Mouse (Mus musculus) ovary, postnatal 10 days (tissue): Measurements from ENCODE around the gene P3h3.
"Not testable (repeated sequence)": the region's sequence is repeated elsewhere in the genome, so short reads cannot be mapped to it uniquely, and the experiment has no call there.

Source experiments
- DNase-seq: peaks from one replicate; pipeline ENCODE4 v3.0.0; 2022; ENCODE audit warnings: low spot score

Gene P3h3

DNA sequence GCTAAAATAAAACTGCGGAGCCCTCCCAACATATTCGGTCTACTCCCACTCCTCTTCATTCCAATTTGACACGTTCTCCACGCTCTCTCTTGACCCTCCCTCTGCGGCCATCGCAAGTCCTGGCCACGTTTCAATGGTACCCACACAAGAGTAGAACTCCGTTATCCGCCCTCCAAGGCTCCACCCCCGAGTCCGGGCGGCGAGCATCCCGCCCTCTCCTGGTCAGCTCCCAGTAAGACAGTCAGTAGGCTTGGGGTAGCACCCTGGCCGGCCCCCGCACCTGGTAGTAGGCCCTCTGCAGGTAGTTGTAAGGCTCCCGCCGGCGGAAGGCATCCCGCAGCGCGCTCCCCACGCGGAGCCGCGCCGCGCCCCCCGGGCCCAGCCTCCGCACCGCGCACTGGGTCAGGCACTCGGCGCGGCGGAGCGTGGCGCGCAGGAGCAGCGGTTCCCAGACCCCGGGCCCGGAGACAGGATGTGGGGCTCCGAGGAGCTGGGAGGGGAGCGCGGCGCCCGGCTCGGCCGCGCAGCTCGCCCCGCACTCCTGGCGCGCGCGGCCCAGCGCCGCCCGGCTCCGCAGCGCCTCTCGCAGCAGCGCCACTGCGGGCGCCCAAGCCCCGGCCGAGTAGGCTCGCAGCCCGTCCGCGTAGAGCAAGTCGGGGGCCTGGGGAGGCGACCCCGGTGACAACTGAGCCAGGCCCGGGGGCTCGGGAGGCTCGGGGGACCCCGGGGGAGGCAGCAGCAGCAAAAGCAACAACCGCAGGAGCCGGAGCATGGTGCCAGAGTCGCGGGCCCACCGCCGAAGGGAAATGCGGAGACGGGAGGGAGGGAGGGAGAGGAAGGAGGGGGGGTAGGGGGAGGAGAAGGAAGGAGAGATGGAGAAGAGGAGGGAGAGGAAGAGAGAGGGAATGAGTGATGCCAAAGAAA lies at the start of gene P3h3:
Gene P3h3 (minus strand): TSS at position 837 of the 924 bp plus-strand sequence.
- DNase-seq = peak; percentile 56

DNA sequence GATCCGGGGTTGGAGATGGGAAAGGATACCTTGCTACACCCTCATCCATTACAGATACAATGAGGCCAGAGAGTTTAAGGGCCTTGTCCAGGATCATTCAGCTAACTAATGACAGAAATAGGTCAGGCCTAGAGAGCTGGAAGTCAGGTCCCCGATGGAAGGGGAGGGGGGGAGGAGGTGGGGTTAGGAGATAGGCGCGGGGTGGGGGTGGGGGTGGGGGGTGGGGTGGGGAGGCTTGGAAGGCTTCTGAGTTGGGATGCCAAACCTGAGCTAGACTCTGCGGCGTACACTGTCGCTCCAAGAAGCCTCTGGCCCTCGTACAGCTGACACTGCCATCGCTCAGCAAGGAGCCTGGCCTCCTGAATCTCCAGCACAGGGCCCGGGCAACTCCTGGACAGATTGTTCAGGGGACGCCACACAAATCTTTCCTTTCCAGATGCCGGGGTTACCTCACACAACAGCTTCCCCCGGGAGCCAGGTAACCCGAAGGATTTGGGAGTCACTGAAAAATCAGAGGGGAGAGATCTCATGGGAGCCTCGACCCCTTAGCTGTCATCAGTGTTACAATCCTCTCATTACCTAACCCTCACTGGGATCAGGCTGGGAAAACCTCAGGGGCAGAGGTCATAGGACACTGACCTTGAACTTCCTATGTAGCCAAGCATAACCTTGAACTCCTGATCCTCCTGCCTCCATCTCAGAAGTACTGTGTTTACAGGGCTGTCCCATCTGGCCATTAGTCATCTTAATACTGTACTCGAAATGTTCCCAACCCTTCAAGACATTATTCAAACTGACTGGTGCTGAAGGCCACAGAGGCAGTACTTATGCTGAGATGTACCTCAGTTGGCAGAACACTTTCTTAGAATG lies 47.7 kb upstream of the P3h3 start:
- no peak for DNase-seq

DNA sequence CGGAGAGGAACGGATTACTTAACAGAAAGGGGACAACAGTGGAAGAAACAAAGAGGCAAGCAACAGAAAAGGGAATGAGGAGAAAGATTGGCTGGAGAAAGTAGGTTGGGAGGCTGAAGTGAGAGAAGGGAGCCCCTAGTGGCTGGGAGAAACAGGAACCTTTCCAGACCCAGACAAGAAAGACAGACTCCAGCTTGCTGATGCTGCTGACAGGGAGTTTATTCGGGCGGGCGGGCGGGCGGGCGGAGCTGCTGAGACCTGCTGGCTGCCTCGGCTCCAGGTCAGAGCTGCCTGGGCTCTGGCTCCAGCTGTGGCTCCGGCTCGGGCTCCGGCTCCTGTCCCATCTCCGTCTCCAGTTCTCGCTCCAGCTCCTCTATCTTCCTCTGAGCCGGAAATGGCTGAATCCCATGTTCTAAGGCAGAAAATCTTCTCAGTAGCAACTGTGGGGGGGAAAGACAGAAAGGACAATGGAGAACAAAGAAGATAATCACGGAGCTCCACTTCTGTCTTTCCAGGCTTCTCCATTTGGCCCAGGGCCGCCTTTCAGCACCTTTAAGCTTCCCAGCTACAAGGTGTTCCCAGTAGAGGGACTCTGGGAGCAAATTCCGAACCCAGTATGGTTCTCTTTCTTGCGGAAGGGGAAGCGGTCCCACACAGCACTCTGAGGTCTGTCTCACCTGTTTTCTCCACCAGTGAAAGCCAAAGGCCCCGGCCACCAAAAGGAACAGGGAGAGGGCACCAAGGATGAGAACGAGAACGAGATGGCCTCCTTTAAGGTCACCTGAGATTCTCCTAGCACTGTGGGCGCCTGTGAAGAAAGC lies 46.8 kb upstream of the P3h3 start:
- DNase-seq = no peak

DNA sequence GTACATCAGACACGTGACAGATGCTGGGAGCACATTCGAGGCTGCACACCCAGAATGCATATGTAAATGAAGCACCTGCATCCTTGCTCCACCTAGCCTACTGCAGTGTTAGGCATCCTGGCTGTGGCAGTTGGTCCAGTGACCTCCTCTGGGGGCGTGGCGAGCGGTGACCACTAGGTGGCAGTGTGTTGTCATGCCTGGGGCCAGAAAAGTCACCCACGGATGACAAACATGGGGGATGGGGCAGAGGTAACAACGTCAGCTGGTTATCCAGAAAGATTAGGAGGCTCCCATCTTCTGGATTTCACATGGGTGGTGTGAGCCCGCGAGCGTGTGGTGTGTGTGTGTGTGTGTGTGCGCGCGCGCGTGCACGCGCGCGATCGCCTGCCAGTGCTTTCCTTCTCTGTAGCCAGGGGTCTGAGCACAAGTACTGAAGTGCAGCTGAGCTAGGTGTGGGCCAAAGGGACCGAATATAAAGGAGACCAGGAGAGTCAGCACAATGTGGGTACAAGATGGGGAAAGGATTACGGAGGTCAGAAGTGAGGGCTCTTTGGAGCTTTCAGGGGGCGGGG lies 46.1 kb upstream of the P3h3 start:
- peak; percentile 96 for DNase-seq

DNA sequence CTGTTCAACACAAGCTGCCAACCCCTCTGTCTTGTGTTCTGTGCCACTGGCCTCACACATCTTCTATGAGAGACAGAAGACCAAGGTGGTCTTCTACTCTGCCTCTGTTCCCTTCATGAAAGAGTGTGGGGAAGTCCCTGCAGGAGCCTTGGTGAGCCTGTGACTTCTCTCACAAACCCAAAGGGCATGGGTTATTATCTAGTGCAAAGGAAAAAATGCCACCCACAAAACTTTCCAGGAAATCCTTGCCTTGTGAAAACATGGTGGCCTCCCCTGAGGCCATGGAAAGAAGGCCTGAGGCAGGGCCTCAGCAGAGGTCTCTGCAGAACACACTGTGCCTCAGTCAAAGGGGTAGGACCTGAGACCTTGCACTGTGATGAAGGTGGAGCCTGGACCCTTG lies 44.3 kb upstream of the P3h3 start:
- DNase-seq = no peak

DNA sequence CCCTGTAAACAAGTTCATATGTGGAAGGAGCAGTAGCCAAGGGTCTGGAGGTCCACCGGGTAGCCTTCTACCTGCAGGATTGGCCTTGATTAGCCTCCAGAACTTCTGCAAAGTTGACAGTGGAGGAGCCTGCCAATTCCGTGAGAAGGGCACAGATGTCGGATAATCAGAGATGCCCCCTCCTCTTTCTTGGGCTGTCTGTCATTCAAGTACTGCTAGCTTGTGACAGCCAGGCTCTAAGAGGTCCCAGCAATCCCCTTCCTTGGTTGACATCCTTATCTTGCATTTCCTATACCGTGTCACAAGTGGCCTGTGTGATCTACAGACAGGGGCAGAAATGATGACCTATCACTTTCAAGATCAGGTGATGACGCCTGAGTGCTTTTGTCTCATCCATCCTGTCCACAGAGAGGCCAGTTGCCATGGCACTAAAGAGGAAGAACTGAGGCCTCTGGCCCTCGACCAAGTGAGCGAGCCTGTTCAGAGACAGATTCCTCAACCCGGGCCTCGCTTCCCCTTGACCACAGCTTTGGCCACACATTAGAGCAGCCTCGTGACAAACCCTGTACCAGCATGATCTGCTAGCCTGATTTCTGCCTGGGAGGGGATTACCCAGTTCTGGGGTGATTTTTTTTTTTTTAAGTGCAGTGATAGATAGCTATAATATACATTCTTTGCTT lies 43.4 kb upstream of the P3h3 start:
- DNase-seq = no peak

DNA sequence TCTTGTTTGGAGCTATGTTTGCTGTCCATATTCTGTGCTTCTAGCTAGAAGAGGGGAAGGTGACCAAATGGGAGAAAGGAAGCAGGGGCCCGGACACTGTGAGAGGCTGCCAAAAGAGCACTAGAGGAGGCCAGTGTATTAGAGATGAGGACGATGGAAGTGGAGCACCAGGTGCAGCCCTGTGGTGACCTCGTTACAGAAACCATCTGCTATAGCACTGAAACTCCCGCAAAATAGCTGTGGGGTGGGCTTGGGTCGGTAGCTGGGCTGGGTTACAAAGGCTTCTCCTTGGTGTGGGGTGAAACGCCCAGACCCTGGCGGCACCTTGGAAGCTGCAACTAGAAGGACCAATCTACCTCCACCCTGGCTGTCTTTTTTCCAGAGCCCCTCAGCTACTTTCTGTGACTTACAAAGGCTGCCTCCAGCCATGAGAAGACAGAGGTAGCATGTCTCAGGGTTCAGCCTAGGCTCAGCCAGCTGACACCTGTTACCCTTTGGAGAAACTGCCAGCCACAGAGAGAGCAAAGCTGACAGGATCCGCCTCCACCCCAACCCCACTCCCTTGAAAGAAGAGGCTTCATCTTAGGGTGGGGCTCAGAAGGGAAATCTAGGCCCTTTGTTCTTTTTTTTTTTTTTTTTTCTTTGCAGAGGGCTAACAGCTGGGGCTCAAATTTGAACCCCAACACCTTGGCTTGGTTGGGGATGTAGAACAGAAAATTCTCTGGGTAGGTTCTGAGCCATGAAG lies 42.7 kb upstream of the P3h3 start:
- DNase-seq = no peak

DNA sequence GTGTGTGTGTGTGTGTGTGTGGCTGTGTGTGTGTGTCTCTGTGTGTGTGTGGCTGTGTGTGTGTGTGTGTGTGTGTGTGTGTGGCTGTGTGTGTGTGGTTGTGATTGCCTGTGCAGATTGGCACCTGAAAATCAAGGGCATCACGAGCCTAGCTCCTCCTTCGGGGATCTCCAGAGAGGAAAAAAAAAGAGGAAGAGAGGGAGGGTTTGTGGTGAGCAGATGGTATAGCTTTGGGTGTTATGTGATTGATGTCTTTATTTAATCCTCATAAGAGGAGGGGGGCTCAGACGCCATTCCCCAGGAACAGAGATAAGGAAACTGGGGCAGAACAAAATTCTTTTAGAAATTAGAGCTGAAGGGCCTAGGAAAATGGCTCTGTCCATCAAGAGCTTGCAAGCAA lies 40.8 kb upstream of the P3h3 start:
- no peak for DNase-seq

DNA sequence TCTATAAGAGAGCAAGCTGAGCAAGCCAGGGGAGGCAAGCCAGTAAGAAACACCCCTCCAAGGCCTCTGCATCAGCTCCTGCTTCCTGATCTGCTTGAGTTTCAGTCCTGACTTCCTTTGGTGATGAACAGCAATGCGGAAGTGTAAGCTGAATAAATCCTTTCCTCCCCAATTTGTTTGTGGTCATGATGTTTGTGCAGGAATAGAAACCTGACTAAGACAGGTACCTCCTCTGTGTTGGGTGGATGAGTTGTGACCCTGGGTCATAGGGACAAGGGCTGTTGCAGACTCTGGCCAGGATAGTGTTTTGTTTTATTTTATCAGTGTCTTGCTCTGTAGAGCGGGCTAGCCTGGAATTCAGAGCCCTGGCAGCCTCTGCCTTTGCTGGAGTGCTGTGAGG lies 36.6 kb upstream of the P3h3 start:
- DNase-seq = not testable (repeated sequence)

DNA sequence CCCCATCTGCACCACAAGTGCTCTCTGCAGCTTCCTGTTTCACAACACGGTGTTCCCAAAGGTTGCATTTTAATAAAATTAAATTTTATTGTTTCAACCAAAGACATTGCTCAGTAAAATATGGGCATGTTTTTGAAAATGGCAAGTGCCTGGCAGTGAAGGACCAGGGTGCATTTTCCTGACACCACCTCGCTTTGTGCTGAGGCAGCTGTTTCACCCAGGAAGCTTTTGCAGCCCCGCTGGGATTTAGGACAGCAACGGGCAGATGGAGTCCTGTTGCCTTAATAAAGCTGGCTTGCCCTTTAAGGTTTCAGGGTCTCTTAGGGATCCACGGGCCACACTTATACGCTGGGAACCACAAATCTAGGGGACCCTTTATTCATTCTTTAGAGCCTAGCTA lies 33.4 kb upstream of the P3h3 start:
- no peak for DNase-seq

DNA sequence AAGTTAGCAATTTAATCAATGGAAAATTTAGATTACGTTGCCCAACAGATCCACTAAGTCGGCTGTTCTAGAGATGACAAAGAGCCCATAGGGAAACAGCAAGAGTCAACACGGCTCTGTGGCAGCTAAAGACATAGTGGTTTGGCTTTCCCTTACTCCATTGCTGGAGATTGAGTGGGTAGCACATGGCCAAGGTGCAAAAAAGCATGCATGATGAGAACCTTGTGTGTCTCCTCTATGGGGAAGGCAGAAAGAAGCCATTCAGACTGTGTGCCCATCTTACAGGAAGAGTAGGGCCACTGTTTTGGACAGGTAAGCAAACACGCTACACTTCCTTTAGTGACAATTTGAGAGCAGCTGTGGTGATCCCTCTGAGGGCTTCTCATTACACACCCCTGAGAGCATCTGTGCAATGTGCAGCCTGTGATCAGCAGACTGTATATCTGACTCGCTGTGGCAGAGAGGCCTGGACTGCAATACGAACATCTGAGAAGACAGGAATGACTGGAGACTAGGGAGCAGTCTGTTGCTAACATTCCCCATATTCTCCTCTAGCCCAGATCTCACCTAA lies 31.1 kb upstream of the P3h3 start:
- no peak for DNase-seq

DNA sequence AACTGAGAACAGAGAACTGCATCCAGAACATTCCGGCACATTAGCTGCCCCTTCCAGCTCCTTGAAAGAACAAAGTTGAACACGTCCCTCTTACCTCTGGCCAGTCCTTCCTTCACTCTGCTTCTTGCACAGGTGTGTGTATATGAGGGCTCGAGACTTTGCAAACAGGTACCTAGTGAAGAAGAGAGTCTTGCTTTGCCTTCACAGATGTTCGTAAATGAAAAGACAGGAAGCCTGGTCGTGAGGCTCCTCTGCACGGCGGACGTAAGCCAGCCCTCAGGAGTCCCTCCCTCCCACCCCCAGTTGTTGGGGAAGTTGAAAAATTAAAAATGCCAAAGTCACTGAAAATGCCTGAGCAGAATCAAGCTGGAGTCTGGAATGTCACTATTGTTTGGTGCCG lies 30.4 kb upstream of the P3h3 start, which contains the start of gene Cd4:
Gene Cd4 (minus strand): TSS at position 236 of the 400 bp plus-strand sequence.
- no peak for DNase-seq

DNA sequence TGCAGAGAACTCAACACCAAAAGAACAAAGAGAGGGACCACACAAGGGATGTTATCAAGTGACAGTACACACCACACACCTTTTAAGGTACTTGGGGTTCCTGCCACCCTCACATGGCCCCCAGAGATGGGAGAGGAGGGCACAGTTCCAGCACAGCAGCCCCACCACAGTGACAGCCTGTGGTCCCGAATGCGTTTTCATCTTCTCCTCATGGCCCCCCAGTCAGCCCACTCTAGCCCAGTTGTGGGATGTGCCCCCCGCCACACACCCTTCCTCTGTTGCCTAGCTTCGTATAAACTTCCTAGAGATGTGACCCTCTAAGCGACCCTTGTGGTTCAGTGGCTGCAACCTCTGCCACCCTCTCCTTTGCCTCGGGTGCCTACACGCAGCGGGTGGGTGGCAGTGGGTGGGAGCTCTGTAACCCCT lies 28.4 kb upstream of the P3h3 start:
- no peak for DNase-seq

DNA sequence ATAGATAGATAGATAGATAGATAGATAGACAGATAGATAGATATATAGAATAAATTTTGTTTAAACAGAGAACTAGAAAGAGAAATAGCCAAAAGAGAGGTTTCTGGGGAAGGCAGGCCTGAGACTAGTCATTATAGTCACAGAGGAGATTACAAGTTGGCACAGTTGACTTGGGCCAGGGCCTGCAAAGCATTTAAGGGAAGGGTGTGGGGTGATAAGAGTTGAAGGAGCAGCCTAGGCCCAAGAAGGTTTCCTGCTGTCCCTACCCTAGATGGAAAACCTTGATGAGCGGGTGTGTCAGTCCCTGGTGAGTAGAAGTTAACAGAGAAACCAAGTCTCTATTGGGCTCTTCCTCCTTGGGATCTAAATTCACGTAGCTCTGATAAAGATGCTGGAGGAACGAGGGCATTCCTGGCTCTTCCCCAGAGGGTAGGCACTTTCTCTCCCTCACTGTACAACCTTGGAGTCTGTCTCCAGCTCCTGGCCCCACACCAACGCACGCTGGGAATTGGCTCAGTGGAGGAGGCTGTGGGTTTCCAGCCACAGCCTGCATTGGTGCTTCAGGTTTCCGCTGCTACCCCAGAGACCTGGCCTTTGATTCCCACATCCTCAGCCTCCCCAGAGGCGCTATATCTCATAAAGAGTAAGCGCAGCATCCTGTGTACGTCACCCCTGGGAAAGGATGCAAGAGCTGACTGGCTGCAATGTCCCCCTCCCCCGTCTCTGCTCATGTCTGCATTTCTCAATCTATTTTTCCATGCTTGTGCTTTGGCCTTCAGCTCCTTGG lies 27.4 kb upstream of the P3h3 start:
- DNase-seq = no peak

DNA sequence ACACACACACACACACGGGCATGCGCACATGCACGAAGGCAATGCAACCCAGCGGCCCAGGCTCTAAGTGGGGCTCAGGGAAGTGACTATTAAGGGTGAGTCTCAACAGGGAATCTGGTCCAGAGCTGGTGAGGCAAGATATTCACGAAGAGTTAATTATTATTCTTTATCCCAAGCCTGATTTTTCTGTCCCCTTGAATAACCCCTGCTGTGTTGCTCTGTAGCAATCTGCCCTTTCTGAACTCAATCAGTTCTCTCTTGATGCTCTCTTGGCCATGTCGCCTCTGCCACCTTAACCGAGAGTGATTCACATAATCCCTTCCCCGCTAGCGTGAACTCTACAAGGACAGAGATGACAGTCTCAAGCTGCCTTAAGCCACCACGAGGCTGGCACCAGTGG lies 25.8 kb upstream of the P3h3 start:
- DNase-seq = no peak

DNA sequence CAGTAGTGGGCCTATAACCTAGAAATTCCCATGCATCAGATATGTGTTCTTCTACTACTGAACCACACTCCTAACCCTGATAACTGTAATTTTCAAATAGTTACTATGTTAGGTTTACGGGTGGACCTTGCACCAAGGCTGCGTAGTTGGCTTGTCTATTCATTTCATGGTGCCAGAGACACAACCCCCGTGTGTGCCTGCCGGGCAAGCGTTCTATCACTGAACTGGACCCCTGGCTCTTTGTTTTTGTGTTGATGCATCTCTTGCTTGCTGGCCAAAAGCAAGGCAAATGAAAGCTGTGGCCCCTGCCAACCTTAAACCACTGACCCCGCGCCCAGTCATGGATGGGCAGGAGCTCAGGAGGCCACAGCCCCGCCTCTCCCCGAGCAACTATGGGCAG lies 24.3 kb upstream of the P3h3 start:
- no peak for DNase-seq

DNA sequence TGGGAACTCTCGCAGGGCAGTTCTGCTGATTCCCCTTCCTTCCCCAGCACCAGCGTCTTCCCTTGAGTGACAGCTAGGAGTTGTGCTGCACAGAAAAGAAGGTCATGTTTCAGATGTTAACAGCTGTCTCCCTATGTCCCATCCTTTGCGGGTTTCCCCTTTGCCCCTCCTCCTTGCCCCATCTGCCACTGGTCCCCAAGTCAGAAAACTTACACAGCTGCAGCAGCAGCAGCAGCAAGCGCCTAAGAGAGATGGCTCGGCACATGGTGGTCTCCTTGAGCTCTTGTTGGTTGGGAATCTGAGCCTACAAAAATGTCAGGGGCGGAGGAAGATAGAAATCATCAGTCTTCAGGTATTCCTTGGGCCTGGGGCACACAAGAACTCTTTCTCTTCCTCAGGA lies 21.8 kb upstream of the P3h3 start:
- DNase-seq = no peak

DNA sequence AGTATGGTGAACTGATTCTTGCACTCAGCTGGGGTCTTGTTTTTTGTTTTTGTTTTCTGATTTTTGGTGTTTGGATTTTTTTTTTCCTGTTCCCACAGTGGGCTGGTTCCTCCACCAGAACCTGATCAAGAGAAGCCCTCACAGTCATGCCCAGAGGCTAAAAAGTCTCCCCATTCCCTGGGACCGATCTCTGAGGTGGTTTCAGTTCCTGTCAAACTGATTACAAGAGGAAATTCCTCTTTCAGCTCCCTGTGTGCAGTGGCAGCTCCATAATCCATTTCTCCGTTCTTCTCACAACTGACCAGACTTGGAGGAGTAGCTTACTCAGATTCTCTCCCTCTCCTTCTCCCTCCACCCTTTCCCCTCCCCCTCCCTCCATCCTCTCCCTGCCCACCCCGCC lies 16.8 kb upstream of the P3h3 start:
- DNase-seq = no peak

DNA sequence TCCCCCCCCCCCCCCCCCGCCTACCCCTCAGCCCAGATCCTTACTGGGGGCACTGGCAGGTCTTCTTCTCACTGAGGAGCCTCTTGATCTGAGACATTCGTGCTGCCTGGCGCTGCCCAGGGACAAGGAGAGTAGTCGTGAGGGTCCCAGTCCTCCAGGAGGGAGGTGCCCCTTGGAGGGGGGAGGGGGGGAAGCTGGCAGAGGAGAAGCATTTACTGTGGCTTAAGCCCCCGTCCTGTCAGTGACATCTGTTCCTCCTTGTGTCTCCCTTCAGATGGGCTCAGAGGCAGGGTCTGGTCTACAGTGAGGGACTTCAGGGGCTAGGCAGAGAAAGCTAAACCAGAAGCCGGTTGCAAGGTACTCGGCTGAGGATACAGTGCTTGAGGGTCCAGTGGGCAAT lies 9.0 kb upstream of the P3h3 start:
- no peak for DNase-seq
